Mouse (Mus musculus): Measurements from ENCODE around the gene Hist2h4.
A peak's percentile ranks its signal among the peaks of the same experiment; 100 is the strongest.

The Hist2h4 gene

DNA sequence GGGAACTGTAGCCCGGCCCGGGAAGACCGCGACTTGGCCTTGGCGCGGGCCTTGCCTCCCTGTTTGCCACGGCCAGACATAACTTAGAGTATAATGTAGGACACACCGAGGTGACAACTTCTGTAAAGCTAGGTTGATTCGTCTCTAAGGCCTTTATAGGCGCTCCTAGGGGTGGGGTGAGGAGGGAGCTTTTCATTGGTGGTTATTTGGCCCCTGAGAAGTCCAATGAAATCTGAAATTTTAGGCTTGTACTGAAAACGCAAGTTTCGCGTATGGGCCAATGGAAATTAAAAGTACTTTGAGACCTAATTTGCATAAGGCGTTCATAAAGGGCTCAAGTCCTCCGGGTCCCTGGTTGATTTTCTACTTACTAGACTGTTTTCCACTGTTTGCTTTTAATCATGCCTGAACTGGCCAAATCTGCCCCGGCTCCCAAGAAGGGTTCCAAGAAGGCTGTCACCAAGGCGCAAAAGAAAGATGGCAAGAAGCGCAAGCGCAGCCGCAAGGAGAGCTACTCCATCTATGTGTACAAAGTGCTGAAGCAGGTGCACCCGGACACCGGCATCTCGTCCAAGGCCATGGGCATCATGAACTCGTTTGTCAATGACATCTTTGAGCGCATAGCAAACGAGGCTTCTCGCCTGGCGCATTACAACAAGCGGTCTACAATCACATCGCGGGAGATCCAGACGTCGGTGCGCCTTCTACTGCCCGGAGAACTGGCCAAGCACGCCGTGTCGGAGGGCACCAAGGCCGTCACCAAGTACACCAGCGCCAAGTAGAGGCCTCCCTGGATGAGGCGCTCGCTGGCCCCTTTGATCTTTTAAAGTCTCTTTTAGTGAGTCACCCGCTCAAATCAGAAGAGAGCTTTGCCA, 42.1 kb downstream of the Hist2h4 start, which contains the start of the genes Hist2h2ac and Hist2h2be:
Hist2h2ac (minus strand) TSS at position 116 of the 875 bp plus-strand sequence.
Hist2h2be (plus strand) TSS at position 355 of the 875 bp plus-strand sequence.
- peak; percentile 95 for DNase-seq

DNA sequence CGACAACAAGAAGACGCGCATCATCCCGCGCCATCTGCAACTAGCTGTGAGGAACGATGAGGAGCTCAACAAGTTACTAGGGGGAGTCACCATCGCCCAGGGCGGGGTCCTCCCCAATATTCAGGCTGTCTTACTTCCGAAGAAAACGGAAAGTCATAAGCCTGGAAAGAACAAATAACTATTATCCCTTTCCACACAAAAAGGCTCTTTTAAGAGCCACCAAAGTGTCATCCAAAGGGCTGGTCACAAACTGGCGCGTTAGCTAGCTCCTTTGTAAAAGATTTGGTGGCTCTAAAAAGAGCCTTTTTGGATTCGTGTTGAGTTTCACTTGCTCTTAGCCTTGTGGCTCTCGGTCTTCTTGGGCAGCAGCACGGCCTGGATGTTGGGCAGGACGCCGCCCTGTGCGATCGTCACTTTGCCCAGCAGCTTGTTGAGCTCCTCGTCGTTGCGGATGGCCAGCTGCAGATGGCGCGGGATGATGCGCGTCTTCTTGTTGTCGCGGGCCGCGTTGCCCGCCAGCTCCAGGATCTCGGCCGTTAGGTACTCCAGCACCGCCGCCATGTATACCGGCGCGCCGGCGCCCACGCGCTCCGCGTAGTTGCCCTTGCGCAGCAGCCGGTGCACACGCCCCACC, 42.9 kb downstream of the Hist2h4 start:
- DNase-seq = peak; percentile 67

DNA sequence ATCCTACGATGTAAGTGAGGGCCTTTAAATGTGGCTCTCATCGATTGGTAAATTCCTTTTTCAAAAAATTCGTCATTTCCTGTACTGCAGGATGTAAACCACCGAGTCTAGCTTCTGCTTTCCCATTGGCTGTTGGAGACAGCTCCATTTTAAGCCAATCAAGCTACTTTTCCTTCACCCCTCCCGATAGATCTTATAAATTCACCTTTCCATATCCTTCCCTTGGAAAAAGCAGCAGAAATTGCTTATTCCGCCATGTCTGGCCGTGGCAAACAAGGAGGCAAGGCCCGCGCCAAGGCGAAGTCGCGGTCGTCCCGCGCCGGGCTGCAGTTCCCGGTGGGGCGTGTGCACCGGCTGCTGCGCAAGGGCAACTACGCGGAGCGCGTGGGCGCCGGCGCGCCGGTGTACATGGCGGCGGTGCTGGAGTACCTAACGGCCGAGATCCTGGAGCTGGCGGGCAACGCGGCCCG, 43.4 kb downstream of the Hist2h4 start, which contains the start of the genes Bola1 and Hist2h2ab:
Bola1 (minus strand) TSS at position 49 of the 470 bp plus-strand sequence.
Hist2h2ab (plus strand) TSS at position 205 of the 470 bp plus-strand sequence.
- peak; percentile 94 for DNase-seq

DNA sequence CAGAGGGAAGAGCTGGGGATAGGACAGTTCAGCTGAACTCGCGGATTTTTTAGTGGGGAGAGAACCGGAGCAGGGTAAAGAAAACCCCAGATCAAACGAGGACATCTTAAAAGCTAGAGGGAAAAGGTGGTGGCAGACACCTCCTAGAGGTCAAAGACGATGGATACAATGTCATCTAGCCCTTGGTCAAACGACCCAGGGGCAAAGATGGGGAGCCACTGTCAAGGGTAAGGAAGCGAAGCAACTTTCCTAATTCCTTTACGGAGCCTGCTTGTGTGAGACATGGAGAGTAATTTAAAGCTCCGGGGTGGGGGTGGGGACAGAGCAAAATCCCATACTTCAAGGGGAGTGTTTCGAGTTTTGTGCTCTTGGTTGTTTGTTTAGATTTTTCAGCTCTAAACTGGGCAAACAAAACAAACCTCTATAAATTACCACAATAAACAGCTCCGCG, 43.9 kb downstream of the Hist2h4 start:
- no peak for DNase-seq

All from retina, postnatal 1 day (tissue).